Mouse (Mus musculus) stomach, postnatal 0 days (tissue): ENCODE results near the gene Xrra1. TPM values are rescaled to one million over a fixed set of nuclear protein-coding genes. Genes with fewer than 3 reads are reported as not detected.

ENCODE experiments used
- ATAC-seq: fragments of 200-750 bp; cut with Nextera tagmentation; 2 replicates; pipeline ENCODE4 v1.8.0; 2017; ENCODE audit not compliant: low FRiP score, low TSS enrichment
- DNase-seq: peaks from one replicate; pipeline ENCODE4 v3.0.0-alpha.2; 2016; ENCODE audit warnings: low spot score
- H3K27ac ChIP-seq: fragments of 300-500 bp; sonication (generic); replicated peaks from 2 replicates; pipeline ENCODE4 v1.5.1; 2014; ENCODE audit warnings: mild to moderate bottlenecking, control low read depth
- H3K27me3 ChIP-seq: fragments of 300-500 bp; sonication (generic); 2 replicates; pipeline ENCODE4 v1.6.1; 2014; ENCODE audit warnings: low read length; ENCODE audit not compliant: control insufficient read depth, insufficient read depth
- H3K36me3 ChIP-seq: fragments of 300-500 bp; sonication (generic); 2 replicates; pipeline ENCODE4 v1.6.1; 2014; ENCODE audit warnings: low read length, mixed read lengths; ENCODE audit not compliant: control insufficient read depth, insufficient read depth
- H3K4me1 ChIP-seq: fragments of 300-500 bp; sonication (generic); replicated peaks from 2 replicates; pipeline ENCODE4 v1.6.1; 2014; ENCODE audit warnings: antibody characterized with exemption; ENCODE audit not compliant: control insufficient read depth, insufficient read depth
- H3K4me2 ChIP-seq: fragments of 300-500 bp; sonication (generic); replicated peaks from 2 replicates; pipeline ENCODE4 v1.6.1; 2014; ENCODE audit warnings: low read depth, mild to moderate bottlenecking, control low read depth, moderate library complexity
- H3K4me3 ChIP-seq: fragments of 300-500 bp; sonication (generic); 2 replicates; pipeline ENCODE4 v1.5.1; 2014; ENCODE audit warnings: low read depth, low read length, control low read depth
- H3K9ac ChIP-seq: fragments of 300-500 bp; sonication (generic); 2 replicates; pipeline ENCODE4 v1.6.1; 2014; ENCODE audit warnings: mild to moderate bottlenecking, low read length, control low read depth, mixed read lengths
- H3K9me3 ChIP-seq: fragments of 300-500 bp; sonication (generic); 2 replicates; pipeline ENCODE4 v1.6.1; 2016; ENCODE audit warnings: low read length; ENCODE audit not compliant: control insufficient read depth
- CTCF ChIP-seq: IDR thresholded peaks from 2 replicates; pipeline ENCODE4 v1.5.1; 2016; ENCODE audit warnings: antibody characterized with exemption, low read depth, mild to moderate bottlenecking, moderate library complexity
- EP300 ChIP-seq: optimal IDR thresholded peaks from 2 replicates; pipeline ENCODE3; 2016; ENCODE audit warnings: antibody characterized with exemption
- WGBS: fragments of 180-500 bp; shearing (Covaris S2); extraction: QIAGEN DNeasy Blood & Tissue Kit; methylation state at CpG from one replicate; pipeline ENCODE4 v1.1.7; 2014; 5-methylcytosine and 5-hydroxymethylcytosine counted together
- polyA plus RNA-seq: library from polyadenylated mRNA; unstranded; fragments of >200 nt; fragmentation: Nextera tagmentation; extraction: Ambion mirVana; gene quantifications from 2 replicates; pipeline ENCODE4 v1.2.1, GENCODE M21; 2015

Xrra1 gene
- polyA plus RNA-seq, 1 experiment from 2014 or later, result 0.08 TPM

DNA sequence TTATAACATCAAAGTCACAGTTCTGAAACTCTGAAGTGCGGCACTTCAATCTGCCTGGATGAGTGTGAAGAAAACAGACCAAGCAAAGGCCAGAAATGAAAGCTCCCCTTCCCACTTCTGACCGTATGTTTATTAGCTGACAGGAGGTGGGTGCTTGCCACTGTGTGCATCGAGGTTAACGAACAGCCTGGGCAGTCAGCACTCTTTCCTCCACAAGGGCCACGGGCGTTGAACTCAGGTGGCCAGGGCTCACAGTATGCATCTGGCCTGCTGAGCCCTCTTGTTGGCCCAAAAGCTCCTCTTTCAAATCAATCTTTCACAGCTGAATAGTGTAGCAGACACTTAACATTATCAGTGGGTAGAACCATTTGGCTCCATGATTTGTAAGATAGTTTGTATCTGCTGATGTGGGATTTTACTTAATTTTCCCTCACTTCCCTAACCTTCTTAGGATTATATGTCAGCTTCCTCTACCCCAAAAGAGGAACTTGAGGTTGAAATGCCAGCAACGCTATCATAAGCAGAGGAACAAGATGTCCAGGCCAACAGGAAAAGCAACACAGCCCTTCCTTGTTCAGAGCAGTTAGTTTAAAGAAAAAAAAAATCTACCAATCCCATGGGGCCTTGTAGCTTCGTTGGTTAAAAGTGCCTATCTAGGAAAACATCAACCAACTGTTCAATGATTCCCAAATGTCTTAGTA is 103.8 kb downstream of the Xrra1 start:
- peak; percentile 8; the same call in 1 of the 2 replicates for ATAC-seq
- Histone ChIP-seq H3K36me3 (no peaks in the 10 kb centered on the region), H3K4me1 (peaks cover 4% of the 10 kb centered on the region), H3K9ac (no peak overlapping the region), H3K4me3 (no peak overlapping the region), H3K9me3 (no peaks in the 10 kb centered on the region), H3K27ac (peak overlapping the region; percentile 5; the same call in 1 of the 2 replicates), H3K27me3 (no peaks in the 10 kb centered on the region), H3K4me2 (no peak overlapping the region)
- whole genome bisulfite sequencing, result 68% methylated on average over 8 of the region's 8 CpGs
- no peak for TF ChIP-seq EP300
- no peak for TF ChIP-seq CTCF
- DNase-seq, result no peak

DNA sequence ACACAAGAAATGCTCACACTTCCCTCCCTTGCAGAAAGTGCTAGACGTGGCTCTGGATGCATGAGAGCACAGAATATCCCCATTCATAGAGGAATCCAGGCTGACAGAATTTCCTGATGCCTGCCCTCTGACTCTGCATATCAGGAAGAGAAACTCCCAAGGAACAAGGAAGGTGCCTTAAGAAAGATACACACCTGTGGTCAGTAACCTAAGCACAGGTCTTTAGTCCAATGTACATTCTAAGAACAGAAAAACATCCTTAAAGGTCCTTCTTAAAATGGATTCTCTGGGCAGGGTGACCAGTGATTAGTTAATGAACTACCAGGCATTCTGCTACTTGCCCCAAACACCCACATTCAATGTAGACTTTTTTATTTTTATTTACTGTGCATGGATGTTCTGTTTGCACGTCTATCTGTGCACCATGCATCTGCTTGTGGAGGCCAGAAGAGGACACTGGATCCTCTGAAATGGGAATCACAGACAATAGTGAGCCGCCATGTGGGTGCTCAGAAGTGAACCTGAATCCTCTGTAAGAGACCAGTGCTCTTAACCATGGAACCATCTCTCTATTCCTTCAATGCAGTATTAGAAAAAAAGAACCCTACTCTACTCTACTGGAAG is 104.4 kb downstream of the Xrra1 start:
- no peaks in the 10 kb centered on the region for H3K36me3 ChIP-seq
- no peak overlapping the region for H3K4me3 ChIP-seq
- no peak overlapping the region for H3K4me2 ChIP-seq
- H3K4me1 ChIP-seq, result peaks cover 4% of the 10 kb centered on the region
- DNase-seq (no peak), ATAC-seq (peak; percentile 74)
- H3K27ac ChIP-seq, result 0 out of 2 replicates have a peak overlapping the region, but pooled peaks have one; percentile 31
- 74% methylated on average over 3 of the region's 3 CpGs for WGBS
- H3K9ac ChIP-seq, result no peak overlapping the region
- no peak for TF ChIP-seq EP300
- no peak for TF ChIP-seq CTCF
- no peaks in the 10 kb centered on the region for H3K27me3 ChIP-seq
- H3K9me3 ChIP-seq, result no peaks in the 10 kb centered on the region

DNA sequence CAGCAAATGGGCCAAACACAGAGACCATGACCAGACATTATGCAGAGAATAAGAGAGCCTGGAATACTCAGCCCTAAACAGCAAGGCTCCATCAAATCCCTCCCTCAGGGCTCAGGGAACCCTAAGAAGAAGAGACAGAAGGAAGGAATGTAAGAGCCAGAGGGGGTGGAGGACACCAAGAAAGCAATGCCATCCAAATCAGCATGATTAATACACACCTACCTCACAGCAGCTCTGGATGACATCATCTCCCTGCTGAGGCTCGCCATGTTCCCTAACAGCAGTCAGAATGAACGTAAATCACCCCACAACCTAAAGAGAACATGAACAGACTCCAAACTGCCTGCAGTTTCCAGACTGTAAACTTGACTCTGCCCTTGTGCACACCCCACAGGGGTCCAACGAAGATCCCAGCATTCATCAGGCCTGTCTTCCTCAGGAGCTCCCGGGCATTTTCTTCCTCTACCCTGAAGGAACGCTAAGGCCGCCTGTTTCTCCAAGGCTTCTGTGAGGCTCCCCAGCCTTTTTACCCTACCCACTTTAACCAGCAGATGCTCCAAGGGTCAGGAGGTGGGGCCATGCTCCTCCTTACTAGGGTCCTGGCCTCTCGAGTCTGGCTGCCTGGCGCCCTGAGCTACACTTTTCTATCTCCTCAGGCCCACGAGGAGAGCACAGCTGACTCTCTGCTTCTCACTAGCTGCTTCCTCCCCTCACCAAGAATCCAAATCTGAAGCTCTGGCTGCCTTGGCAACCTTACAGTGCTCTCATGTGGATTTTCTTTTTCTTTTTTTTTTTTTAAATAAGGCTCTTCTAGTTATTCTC is 106.3 kb downstream of the Xrra1 start:
- Histone ChIP-seq H3K4me2 (peak overlapping the region; percentile 27), H3K9me3 (no peaks in the 10 kb centered on the region), H3K9ac (peak overlapping the region; percentile 35; the same call in 1 of the 2 replicates), H3K4me1 (peaks cover 4% of the 10 kb centered on the region), H3K4me3 (no peak overlapping the region), H3K27me3 (no peaks in the 10 kb centered on the region), H3K36me3 (no peaks in the 10 kb centered on the region), H3K27ac (peak overlapping the region; percentile 81)
- peak; percentile 59; the same call in 1 of the 2 replicates for ATAC-seq
- WGBS, result 26% methylated on average over 9 of the region's 9 CpGs
- DNase-seq, result no peak
- TF ChIP-seq CTCF (no peak), EP300 (no peak)

DNA sequence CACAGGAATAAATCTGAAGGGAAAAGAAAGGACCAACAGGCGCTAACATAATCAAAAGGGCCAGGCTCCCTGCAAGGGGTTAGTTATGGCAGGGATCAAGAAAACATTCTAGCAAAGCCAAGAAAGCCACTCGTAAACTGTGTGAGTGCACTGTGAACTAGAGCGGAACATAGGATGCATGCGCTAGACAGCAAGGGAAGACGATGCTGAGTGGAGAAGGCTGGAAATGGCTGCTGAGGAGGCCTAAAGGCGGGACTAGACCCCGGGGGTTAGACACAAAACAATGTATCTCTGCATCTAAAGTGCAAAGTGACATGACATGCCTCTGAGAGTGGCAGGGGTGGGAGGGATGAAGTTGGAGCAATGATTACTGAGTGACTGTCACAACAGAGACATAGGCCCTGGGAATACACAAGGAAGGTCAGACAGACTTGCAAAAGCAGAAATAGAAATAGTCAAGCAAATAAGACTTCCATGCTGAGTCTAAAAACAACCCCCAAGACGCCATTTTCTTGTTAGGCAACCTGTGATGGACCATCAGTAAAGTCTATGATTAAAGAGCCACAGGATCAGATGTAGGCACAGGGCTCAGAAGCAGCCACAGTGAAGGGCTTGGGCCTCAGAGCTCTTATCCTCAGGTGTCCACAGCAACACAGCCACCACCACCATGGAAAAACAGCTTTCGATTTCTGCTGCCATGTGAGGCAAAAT is 107.2 kb downstream of the Xrra1 start:
- TF ChIP-seq CTCF (no peak), EP300 (no peak)
- ATAC-seq, result no peak
- Histone ChIP-seq H3K9ac (no peak overlapping the region), H3K9me3 (no peaks in the 10 kb centered on the region), H3K4me3 (no peak overlapping the region), H3K27me3 (no peaks in the 10 kb centered on the region), H3K4me1 (peaks cover 4% of the 10 kb centered on the region), H3K36me3 (no peaks in the 10 kb centered on the region), H3K27ac (peak overlapping the region; percentile 81), H3K4me2 (0 out of 2 replicates have a peak overlapping the region, but pooled peaks have one; percentile 6)
- WGBS, result 54% methylated on average over 9 of the region's 9 CpGs
- no peak for DNase-seq

Other genes starting within 250 kb of the Xrra1 start
- 1.5 and 1.7 TPM in 2 replicates for gene Tpbgl, start 232.0 kb upstream of the Xrra1 start, polyA plus RNA-seq
- gene Slco2b1, start 147.8 kb upstream of the Xrra1 start, polyA plus RNA-seq, result 2.1 and 2.2 TPM in 2 replicates
- 0.11 TPM in 1 of 2 replicates, not detected in the other for gene Olfr520, start 128.8 kb upstream of the Xrra1 start, polyA plus RNA-seq
- gene Olfr521, start 95.6 kb upstream of the Xrra1 start, polyA plus RNA-seq, result not detected in 2 replicates
- 4.0 and 4.4 TPM in 2 replicates for gene Neu3, start 30.7 kb upstream of the Xrra1 start, polyA plus RNA-seq
- gene Spcs2, start 4.3 kb downstream of the Xrra1 start, polyA plus RNA-seq, result 289 and 308 TPM in 2 replicates
- gene Rnf169, start 121.3 kb downstream of the Xrra1 start, polyA plus RNA-seq, result 1.8 and 2.0 TPM in 2 replicates
- gene Chrdl2, start 147.1 kb downstream of the Xrra1 start, polyA plus RNA-seq, result 0.44 and 2.0 TPM in 2 replicates